Mouse (Mus musculus) brain, embryonic 14.5 days (tissue): Measurements from ENCODE around the gene Cenph.

ENCODE experiments used
- CTCF ChIP-seq: fragments of 200-500 bp; IDR thresholded peaks from 2 replicates; pipeline ENCODE4 v1.5.1; 2012; ENCODE audit warnings: inconsistent platforms, mild to moderate bottlenecking, moderate library complexity, borderline replicate concordance; ENCODE audit not compliant: insufficient read depth, insufficient read length; ENCODE audit errors: extremely low read depth
- POLR2A ChIP-seq: fragments of 200-500 bp; IDR thresholded peaks from 2 replicates; pipeline ENCODE4 v1.6.1; 2012; ENCODE audit warnings: mild to moderate bottlenecking, inconsistent platforms, borderline replicate concordance; ENCODE audit not compliant: poor library complexity, insufficient read depth, insufficient read length, severe bottlenecking; ENCODE audit errors: extremely low read depth

DNA sequence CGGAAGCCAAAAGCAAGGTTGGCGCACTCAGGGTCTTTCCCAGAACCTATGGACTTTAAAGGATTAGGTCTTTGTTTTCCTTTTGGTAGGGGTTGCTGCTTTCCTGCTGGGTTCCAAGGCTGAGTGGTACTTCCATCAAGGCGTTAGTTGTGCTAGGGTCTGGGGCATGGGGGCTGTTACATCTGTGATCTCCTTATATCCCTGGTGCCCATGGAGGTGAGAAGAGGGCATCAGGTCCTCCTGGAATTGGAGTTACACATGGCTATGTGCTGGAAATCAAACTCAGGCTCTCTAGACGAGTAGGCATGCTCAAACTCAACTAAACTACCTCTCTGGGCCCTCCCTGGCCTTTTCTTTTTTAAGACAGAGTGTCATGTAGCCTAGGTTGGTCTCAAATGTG is 21.5 kb downstream of the Cenph start:
- TF ChIP-seq POLR2A (no peak), CTCF (no peak)
